Mouse (Mus musculus): ENCODE measurements around the gene Plod1.

DNA sequence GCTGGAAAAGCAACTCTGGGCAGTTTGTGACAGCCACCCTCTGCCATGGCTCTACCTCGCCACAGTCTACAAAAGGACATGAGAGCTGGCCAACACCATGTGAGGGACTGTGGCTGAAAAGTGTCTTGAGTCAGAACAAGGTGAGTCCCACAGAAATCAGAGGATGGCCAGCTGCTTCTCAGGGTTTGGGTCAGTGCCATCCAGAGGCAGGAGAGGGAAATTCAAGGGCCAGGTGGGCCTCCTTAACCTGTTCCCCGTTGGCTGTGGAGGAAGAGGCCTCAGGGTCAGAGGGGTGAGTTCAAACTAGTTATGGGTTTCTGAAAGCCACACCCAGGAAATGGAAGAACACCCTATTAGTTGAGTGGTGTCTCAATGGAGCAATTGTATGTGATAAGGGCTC is 57.1 kb downstream of the Plod1 start:
- TF ChIP-seq POLR2A (IDR thresholded peaks at IDR 0.05; ENCODE audit: low read depth, low read length) (no peak), CTCF (IDR thresholded peaks at IDR 0.05; ENCODE audit: extremely low read depth, insufficient read depth, insufficient read length, insufficient replicate concordance) (no peak)

All from spleen, adult 2 months (tissue).